Mouse (Mus musculus) layer of hippocampus, adult 9-10 months (tissue): ENCODE measurements around the gene Tfdp1.
"Not testable (repeated sequence)": the region's sequence is repeated elsewhere in the genome, so short reads cannot be mapped to it uniquely, and the experiment has no call there.

Source experiments
- DNase-seq: peaks from one replicate; pipeline ENCODE4 v3.0.0; 2022; ENCODE audit warnings: low spot score

Tfdp1 gene

GRCm38 (mm10) chr8:13338255-13338860 is at the start of gene Tfdp1:
Gene Tfdp1, plus strand, starts transcription at chr8:13338751.
- peak; percentile 18 for DNase-seq

- DNase-seq = peak; percentile 61
These were observed 46.2 kb upstream of the Tfdp1 start for GRCm38 (mm10) chr8:13292364-13292763.

- no peak for DNase-seq
These were observed 44.7 kb upstream of the Tfdp1 start for GRCm38 (mm10) chr8:13293677-13294470.

GRCm38 (mm10) chr8:13299571-13299970 is 39.0 kb upstream of the Tfdp1 start:
- DNase-seq = no peak

GRCm38 (mm10) chr8:13301036-13301435 is 37.5 kb upstream of the Tfdp1 start:
- no peak for DNase-seq

- DNase-seq = no peak
These were observed 33.1 kb upstream of the Tfdp1 start for GRCm38 (mm10) chr8:13305459-13305858.

- no peak for DNase-seq
These were observed 32.7 kb upstream of the Tfdp1 start for GRCm38 (mm10) chr8:13305884-13306283.

- no peak for DNase-seq
These were observed 32.1 kb upstream of the Tfdp1 start for GRCm38 (mm10) chr8:13306309-13306909.

- DNase-seq = no peak
These were observed 31.6 kb upstream of the Tfdp1 start for GRCm38 (mm10) chr8:13306916-13307315.

GRCm38 (mm10) chr8:13314922-13315321 is 23.6 kb upstream of the Tfdp1 start:
- DNase-seq = no peak

GRCm38 (mm10) chr8:13316671-13317070 is 21.9 kb upstream of the Tfdp1 start:
- DNase-seq = no peak

- DNase-seq = no peak
These were observed 12.0 kb upstream of the Tfdp1 start for GRCm38 (mm10) chr8:13326598-13326997.

- DNase-seq = no peak
These were observed 3.9 kb upstream of the Tfdp1 start for GRCm38 (mm10) chr8:13334671-13335070.

- not testable (repeated sequence) for DNase-seq
These were observed 1.3 kb upstream of the Tfdp1 start for GRCm38 (mm10) chr8:13337245-13337644.

- DNase-seq = no peak
These were observed 873 bp upstream of the Tfdp1 start for GRCm38 (mm10) chr8:13337678-13338077.

- DNase-seq = no peak
These were observed 522 bp downstream of the Tfdp1 start for GRCm38 (mm10) chr8:13338901-13339645.

GRCm38 (mm10) chr8:13339646-13339990 is 1.1 kb downstream of the Tfdp1 start:
- no peak for DNase-seq

- DNase-seq = no peak
These were observed 2.1 kb downstream of the Tfdp1 start for GRCm38 (mm10) chr8:13340650-13341049.

GRCm38 (mm10) chr8:13342340-13342739 is 3.8 kb downstream of the Tfdp1 start:
- no peak for DNase-seq

- DNase-seq = no peak
These were observed 4.6 kb downstream of the Tfdp1 start for GRCm38 (mm10) chr8:13343134-13343533.

GRCm38 (mm10) chr8:13350052-13350451 is 11.5 kb downstream of the Tfdp1 start:
- no peak for DNase-seq

GRCm38 (mm10) chr8:13351593-13351992 is 13.0 kb downstream of the Tfdp1 start:
- no peak for DNase-seq

- DNase-seq = no peak
These were observed 14.1 kb downstream of the Tfdp1 start for GRCm38 (mm10) chr8:13352601-13353000.
